Mouse (Mus musculus): Measurements from ENCODE around the gene Ccnt2. TPM values are rescaled to one million over a fixed set of nuclear protein-coding genes. Genes with fewer than 3 reads are reported as not detected.

Ccnt2 gene
- polyA plus RNA-seq (2012): 7.1 and 8.3 TPM in 2 replicates

DNA sequence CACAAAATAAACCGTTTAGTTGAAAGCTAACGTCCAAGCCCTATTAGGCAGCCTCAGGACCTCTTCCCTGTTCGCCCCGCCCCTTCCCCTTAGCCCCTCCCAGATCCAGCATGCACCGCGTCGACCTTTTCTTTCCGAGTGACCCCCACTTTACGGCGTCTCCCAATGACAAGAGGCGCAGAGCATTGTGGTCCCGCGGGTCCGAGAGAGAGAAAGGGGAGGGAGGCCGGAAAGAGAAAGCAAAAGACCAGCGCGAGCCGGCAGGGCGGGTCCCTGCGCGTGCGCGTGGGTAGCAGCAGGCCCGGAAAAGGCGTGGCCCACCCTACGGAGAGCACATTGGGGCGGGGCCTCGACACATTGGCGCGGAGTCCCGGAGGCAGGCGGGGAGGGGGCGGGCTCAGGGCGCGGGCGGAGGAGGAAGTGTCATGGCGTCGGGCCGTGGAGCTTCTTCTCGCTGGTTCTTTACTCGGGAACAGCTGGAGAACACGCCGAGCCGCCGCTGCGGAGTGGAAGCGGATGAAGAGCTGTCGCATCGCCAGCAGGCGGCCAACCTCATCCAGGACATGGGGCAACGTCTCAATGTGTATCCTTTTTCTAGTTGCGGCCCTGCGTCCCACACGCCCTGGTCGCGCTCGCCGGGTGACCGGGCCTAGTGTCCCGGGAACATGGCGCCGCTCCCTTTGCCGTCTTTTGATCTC lies at the start of gene Ccnt2:
TSS of gene Ccnt2 (plus strand) at position 362 of the 698 bp plus-strand sequence.

DNA sequence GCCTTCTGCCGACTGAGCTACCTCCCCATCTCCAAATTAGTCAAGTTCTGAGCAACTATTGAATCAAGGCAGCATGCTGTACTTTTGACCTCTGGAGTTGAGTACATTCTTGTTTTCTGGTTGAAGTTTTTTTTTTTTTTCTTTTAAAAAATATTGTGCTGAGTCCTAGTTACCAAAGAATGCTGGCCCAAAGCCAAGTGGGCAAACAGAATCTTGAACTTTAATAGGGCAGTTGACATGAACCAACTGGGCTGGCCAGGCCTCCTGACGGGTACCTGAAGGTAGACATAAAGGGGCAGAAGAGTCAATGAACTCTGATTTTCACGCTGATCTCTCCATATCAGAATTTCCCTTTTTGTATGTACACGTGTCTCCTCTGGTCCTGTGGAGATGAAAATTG lies 44.9 kb upstream of the Ccnt2 start, which contains the start of gene Acmsd:
TSS of gene Acmsd (plus strand) at position 318 of the 400 bp plus-strand sequence.

GRCm38 (mm10) chr1:127854486-127855222 lies 80.7 kb downstream of the Ccnt2 start, which contains the start of gene Map3k19:
TSS of gene Map3k19 (minus strand) at chr1:127855031.

Other genes with a start within 250 kb of the Ccnt2 start
- 0.29 and 0.69 TPM in 2 replicates for gene Tmem163, start 94.6 kb upstream of the Ccnt2 start, polyA plus RNA-seq (2012)
- gene Acmsd, start 44.8 kb upstream of the Ccnt2 start, polyA plus RNA-seq (2012): 0.06 and 0.15 TPM in 2 replicates
- 0.02 TPM in 2 replicates for gene Map3k19, start 80.9 kb downstream of the Ccnt2 start, polyA plus RNA-seq (2012)
- 16.2 and 19.9 TPM in 2 replicates for gene Rab3gap1, start 94.6 kb downstream of the Ccnt2 start, polyA plus RNA-seq (2012)

Measured in megakaryocyte-erythroid progenitor cell, adult 5 weeks (primary cell).